Mouse (Mus musculus) splenic B cell, adult 2 months (primary cell): ENCODE measurements around the gene Dcst1.

ENCODE experiments used
- DNase-seq: peaks from one replicate; pipeline ENCODE4 v3.0.0-alpha.2; 2011; ENCODE audit warnings: low read depth, low spot score
- H3K27me3 ChIP-seq: 2 replicates; pipeline ENCODE4 v1.6.1; 2012; ENCODE audit warnings: mild to moderate bottlenecking, low read length, moderate library complexity, mixed read lengths; ENCODE audit not compliant: control insufficient read depth, poor library complexity, insufficient read depth, severe bottlenecking
- H3K36me3 ChIP-seq: 2 replicates; pipeline ENCODE4 v1.6.1; 2012; ENCODE audit warnings: mild to moderate bottlenecking, low read length, moderate library complexity, mixed read lengths; ENCODE audit not compliant: control insufficient read depth, poor library complexity, insufficient read depth, severe bottlenecking

Gene Dcst1

DNA sequence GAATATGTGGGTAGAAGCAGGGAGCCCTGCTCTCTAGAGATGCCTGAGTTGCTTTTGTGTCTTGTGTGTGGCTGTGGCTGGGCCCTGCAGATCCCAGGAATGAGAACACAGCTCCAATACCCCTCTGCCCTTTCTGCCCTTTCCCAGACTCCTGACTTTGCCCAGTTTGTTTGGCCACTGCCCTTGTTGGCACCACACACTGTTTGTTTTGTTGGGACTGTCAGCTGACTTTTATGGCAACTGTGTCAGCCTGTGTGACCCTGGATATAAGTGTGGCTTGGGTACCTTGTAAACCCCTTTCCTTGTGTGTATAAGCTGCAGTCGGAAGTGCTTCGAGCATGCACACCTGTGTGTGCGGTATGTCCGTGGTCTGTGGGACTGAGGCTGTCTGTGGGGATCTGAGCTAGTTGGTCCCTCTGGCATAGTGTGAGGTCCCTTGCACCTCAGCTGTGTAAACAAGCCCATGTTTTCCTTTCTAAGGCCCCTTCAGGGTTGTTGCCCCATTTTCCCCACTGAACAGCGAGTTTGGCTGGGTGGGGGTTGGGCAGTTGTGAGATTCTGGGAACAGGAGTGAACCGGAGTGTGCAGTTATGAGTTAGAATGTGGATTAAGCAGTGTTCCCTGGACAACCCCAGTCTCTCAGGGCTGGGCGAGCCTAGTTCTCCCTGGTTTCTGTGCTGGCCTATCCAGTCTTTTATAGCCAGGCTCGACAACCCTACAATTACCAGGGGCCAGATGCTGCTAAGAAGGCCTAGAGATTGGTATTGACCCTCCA is 59.3 kb downstream of the Dcst1 start:
- Histone ChIP-seq H3K36me3 (no peaks in the 10 kb centered on the region), H3K27me3 (no peaks in the 10 kb centered on the region; the same call in 1 of the 2 replicates)
- no peak for DNase-seq

DNA sequence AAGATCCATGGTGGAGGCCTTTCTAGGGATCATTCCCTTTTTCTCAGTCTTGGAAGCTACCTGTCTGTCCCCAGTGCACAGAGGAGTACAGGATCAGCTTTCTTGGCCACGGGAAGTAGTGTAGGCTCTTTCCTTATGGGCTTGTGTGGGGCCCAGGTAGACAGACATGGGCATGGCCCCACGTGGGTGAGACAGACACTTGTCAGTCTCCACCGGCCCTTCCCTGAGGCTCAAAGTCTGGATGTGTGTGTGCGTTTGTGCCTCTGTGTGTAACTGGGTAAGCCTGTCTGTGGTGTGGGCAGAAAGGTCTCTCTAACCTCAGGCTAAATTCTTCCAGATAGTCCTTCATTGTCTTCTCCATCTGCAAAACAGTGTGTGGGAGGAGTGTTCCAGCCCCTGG is 59.9 kb downstream of the Dcst1 start:
- no peaks in the 10 kb centered on the region for H3K27me3 ChIP-seq
- no peak for DNase-seq
- no peaks in the 10 kb centered on the region for H3K36me3 ChIP-seq

DNA sequence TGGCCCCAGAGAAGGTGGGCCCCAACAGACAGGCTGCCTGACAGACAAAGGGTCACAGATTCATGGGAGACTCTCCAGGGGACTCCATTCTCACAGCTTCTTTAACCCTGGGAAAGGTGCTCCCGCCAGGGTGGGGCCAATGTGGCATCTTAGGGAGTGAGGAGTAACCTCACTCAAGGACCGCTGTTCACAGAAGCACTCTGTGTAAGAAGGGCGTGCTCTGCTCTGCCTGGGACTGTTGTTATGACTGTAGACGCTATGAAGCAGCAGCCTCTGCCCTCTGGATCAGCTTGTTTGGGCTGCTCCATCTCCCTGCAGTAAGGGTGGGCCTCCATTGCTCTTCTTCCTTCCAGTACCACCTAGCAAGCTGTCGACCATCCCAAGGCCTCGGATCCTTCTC is 60.6 kb downstream of the Dcst1 start:
- no peaks in the 10 kb centered on the region for H3K27me3 ChIP-seq

DNA sequence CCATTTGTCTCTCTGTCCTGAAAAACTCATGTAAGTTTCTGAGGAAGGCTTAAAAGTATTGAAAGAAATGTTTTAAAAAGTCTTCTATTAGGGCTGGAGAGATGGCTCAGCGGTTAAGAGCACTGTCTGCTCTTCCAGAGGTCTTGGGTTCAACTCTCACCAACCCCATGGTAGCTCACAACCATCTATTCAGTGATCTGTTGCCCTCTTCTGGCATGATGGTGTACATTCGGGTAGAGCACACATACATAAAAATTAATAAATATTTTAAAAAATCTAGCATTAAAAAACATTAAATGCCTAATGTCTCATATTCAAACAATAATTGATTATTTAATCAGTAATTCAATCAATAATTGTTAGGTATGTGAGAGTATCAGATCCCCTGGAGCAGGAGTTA is 64.5 kb downstream of the Dcst1 start:
- no peaks in the 10 kb centered on the region for H3K27me3 ChIP-seq
- no peaks in the 10 kb centered on the region for H3K36me3 ChIP-seq
- no peak for DNase-seq

More for the DNA sequence above, 60.6 kb downstream of the Dcst1 start:
- H3K36me3 ChIP-seq, result no peaks in the 10 kb centered on the region
- DNase-seq, result no peak
